Mouse (Mus musculus): ENCODE measurements around the gene Gemin6.

- TF ChIP-seq CTCF (IDR thresholded peaks at IDR 0.05; ENCODE audit: low read depth) (peak; percentile 44), EP300 (IDR thresholded peaks at IDR 0.05; ENCODE audit: low read depth) (no peak)
Observed at GRCm38 (mm10) chr17:80193075-80193474, 31.2 kb upstream of the Gemin6 start.
